Mouse (Mus musculus): ENCODE measurements at regions not wholly inside any gene's neighbourhood (a gene's known extent, or its start where the extent isn't known, plus 50 kb on each side); places are given as distances from the start of the nearest gene placed in this dataset.

- no peak for TF ChIP-seq CTCF (IDR thresholded peaks at IDR 0.05; ENCODE audit: extremely low read depth, insufficient read length, insufficient replicate concordance, low read depth, low read length)
- no peak for TF ChIP-seq POLR2A (IDR thresholded peaks at IDR 0.05; ENCODE audit: low read depth, low read length)
Observed at GRCm38 (mm10) chr4:64451946-64452345, 405.1 kb upstream of the Tnc start.
